Mouse (Mus musculus) testis, adult 2 months (tissue): Measurements from ENCODE around the gene Fbxl22.

ENCODE experiments used
- CTCF ChIP-seq: fragments of 200-500 bp; IDR thresholded peaks from 2 replicates; pipeline ENCODE4 v1.5.1; 2012; ENCODE audit warnings: low read depth, mild to moderate bottlenecking, inconsistent platforms, low read length, moderate library complexity; ENCODE audit not compliant: control insufficient read depth, insufficient read depth, insufficient replicate concordance
- POLR2A ChIP-seq: fragments of 200-500 bp; IDR thresholded peaks from 2 replicates; pipeline ENCODE4 v1.6.1; 2012; ENCODE audit warnings: low read depth, mild to moderate bottlenecking, inconsistent platforms, low read length, moderate library complexity; ENCODE audit not compliant: control insufficient read depth

GRCm38 (mm10) chr9:66488786-66489185 lies 25.6 kb downstream of the Fbxl22 start:
- TF ChIP-seq POLR2A (no peak), CTCF (no peak)
